Mouse (Mus musculus): ENCODE results near the gene Cdkn1a. TPM values are rescaled to one million over a fixed set of nuclear protein-coding genes. Genes with fewer than 3 reads are reported as not detected.

Gene Cdkn1a
- polyA plus RNA-seq, 1 experiment = 7.6 TPM

GRCm38 (mm10) chr17:29053067-29053466, 37.7 kb upstream of the Cdkn1a start:
- H3K27ac ChIP-seq (ENCODE audit: insufficient read depth, low read length) = no peak overlapping the region
- H3K27me3 ChIP-seq (ENCODE audit: control insufficient read depth, insufficient read depth, low read length) = peaks cover 1% of the 10 kb centered on the region; the same call in 1 of the 2 replicates
- H3K4me1 ChIP-seq (ENCODE audit: control insufficient read depth, insufficient read depth, insufficient read length) = no peaks in the 10 kb centered on the region
- no peak for DNase-seq (ENCODE audit: low read depth in 1 of 2, low spot score in 2 of 2)
- 94% methylated on average over 6 of the region's 6 CpGs for WGBS
- no peaks in the 10 kb centered on the region for H3K36me3 ChIP-seq (ENCODE audit: control insufficient read depth, insufficient read depth, low read length)
- H3K4me3 ChIP-seq (ENCODE audit: extremely low read depth, insufficient read depth, insufficient read length) = no peak overlapping the region
- TF ChIP-seq POLR2A (IDR thresholded peaks at IDR 0.05; ENCODE audit: low read depth, low read length) = no peak
- TF ChIP-seq CTCF (IDR thresholded peaks at IDR 0.05; ENCODE audit: extremely low read depth, insufficient read depth, insufficient read length, insufficient replicate concordance) = no peak

DNA sequence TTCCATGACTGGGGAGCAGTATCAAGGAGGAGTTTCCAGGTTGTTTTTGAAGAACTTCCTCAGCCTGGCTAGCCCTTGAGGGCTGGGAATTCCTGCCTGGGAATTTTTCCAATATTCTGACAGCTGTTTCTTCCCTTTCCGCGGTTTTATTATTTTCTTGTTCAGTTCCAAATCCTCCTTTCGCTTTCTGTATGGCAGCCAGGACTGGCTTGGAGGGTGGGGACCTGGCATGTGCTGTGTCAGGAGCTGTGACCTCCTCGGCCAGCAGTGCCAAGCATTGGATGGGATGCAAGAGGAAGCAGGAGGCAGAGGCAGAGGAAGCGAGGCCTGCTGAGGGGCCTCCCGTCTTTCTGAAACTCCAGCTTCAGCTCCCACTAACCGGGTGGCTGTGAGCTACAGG, 36.9 kb upstream of the Cdkn1a start:
- 63% methylated on average over 7 of the region's 7 CpGs for WGBS
- no peak for DNase-seq (ENCODE audit: low read depth in 1 of 2, low spot score in 2 of 2)
- Histone ChIP-seq H3K4me1 (ENCODE audit: control insufficient read depth, insufficient read depth, insufficient read length) (no peaks in the 10 kb centered on the region), H3K27me3 (ENCODE audit: control insufficient read depth, insufficient read depth, low read length) (peaks cover 1% of the 10 kb centered on the region; the same call in 1 of the 2 replicates), H3K4me3 (ENCODE audit: extremely low read depth, insufficient read depth, insufficient read length) (no peak overlapping the region), H3K36me3 (ENCODE audit: control insufficient read depth, insufficient read depth, low read length) (no peaks in the 10 kb centered on the region), H3K27ac (ENCODE audit: insufficient read depth, low read length) (0 out of 2 replicates have a peak overlapping the region, but pooled peaks have one; percentile 15)
- TF ChIP-seq POLR2A (IDR thresholded peaks at IDR 0.05; ENCODE audit: low read depth, low read length) (no peak), CTCF (IDR thresholded peaks at IDR 0.05; ENCODE audit: extremely low read depth, insufficient read depth, insufficient read length, insufficient replicate concordance) (no peak)

DNA sequence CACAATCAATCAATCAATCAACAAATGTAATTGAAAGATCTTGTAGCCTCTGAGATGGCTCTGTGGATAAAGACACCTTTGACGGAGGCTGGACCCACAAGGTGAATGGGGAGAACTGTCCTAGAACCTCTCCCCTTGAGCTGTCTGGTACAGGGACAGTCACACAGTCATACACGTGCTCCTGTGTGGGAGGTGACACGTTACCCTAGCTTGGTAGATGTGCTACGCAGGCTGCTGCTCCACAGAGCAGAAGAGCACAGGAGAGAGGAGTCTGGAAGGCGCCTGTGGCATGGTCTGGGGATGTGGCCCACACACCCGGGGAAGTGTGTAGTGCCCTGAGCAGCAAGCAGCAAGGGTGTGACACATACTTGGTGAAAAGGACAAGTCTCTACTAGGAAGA, 36.3 kb upstream of the Cdkn1a start:
- 85% methylated on average over 6 of the region's 6 CpGs for WGBS
- DNase-seq (ENCODE audit: low read depth in 1 of 2, low spot score in 2 of 2) = no peak
- peaks cover 1% of the 10 kb centered on the region; the same call in 1 of the 2 replicates for H3K27me3 ChIP-seq (ENCODE audit: control insufficient read depth, insufficient read depth, low read length)
- TF ChIP-seq CTCF (IDR thresholded peaks at IDR 0.05; ENCODE audit: extremely low read depth, insufficient read depth, insufficient read length, insufficient replicate concordance) (no peak), POLR2A (IDR thresholded peaks at IDR 0.05; ENCODE audit: low read depth, low read length) (no peak)
- no peaks in the 10 kb centered on the region for H3K4me1 ChIP-seq (ENCODE audit: control insufficient read depth, insufficient read depth, insufficient read length)
- no peaks in the 10 kb centered on the region for H3K36me3 ChIP-seq (ENCODE audit: control insufficient read depth, insufficient read depth, low read length)
- no peak overlapping the region for H3K27ac ChIP-seq (ENCODE audit: insufficient read depth, low read length)
- H3K4me3 ChIP-seq (ENCODE audit: extremely low read depth, insufficient read depth, insufficient read length) = no peak overlapping the region

DNA sequence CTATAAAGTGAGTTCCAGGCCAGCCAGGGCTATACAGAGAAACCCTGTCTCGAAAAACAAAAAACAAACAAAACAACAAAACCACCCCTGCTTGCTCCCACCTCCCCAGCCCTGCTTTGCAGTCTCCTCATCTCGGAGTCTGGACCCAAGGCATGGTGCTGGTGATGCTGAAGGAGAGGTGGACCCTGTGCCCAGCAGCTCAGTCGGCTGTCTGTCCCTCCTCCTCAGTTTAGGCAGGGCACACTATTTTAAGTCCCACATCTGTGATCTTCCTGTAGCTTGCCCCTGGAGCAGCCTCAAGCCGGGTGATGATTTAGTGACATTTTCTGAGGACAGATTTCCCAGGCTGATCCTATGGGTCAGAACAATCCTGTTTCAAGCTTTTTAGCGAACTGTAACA, 35.2 kb upstream of the Cdkn1a start:
- WGBS = 71% methylated on average over 5 of the region's 5 CpGs
- Histone ChIP-seq H3K36me3 (ENCODE audit: control insufficient read depth, insufficient read depth, low read length) (no peaks in the 10 kb centered on the region), H3K4me1 (ENCODE audit: control insufficient read depth, insufficient read depth, insufficient read length) (no peaks in the 10 kb centered on the region), H3K27me3 (ENCODE audit: control insufficient read depth, insufficient read depth, low read length) (peaks cover 1% of the 10 kb centered on the region; the same call in 1 of the 2 replicates), H3K27ac (ENCODE audit: insufficient read depth, low read length) (no peak overlapping the region), H3K4me3 (ENCODE audit: extremely low read depth, insufficient read depth, insufficient read length) (no peak overlapping the region)
- no peak for DNase-seq (ENCODE audit: low read depth in 1 of 2, low spot score in 2 of 2)
- TF ChIP-seq CTCF (IDR thresholded peaks at IDR 0.05; ENCODE audit: extremely low read depth, insufficient read depth, insufficient read length, insufficient replicate concordance) (no peak), POLR2A (IDR thresholded peaks at IDR 0.05; ENCODE audit: low read depth, low read length) (no peak)

DNA sequence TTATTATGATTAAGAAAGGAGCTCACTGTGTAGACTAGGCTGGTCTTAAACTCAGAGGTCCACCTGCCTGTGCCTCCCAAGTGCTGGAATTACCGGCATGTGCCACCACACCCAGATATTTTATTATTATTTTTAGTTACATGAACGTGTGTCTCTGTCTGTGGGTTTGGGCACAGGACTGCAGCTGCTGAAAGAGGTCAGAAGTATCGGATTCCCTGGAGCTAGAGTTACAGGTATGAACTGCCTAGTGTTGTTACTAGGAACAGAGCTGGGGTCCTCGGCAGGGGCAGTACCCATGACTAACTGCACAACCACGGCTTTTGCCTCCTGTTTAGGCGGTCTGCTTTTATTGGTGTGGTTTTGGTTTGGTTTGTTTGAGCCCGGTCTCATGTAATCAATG, 34.6 kb upstream of the Cdkn1a start:
- H3K27ac ChIP-seq (ENCODE audit: insufficient read depth, low read length) = no peak overlapping the region

DNA sequence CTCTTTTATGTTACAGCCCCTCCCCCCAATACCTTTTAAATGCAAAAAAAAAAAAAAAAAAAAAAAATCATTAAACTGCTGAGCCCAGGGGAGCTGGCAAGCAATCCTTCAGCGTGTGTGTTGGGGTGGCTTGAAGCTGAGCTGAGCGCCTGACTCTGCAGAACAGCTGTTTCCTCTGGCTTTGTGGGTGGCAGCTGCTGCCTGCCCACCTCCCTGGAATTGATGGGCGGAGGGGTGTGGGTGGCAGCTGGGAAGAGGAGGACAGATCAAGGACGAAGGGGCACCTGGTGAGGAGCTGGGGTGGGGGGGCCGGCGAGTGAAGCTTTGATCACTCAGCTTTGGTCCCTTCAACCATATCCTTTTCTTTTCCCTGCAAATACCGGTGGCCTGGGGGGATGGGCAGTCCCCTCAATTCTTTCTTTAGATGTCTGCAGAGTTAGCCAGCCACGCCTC, 34.1 kb upstream of the Cdkn1a start:
- H3K4me3 ChIP-seq (ENCODE audit: extremely low read depth, insufficient read depth, insufficient read length) = no peak overlapping the region
- TF ChIP-seq CTCF (IDR thresholded peaks at IDR 0.05; ENCODE audit: extremely low read depth, insufficient read depth, insufficient read length, insufficient replicate concordance) (no peak), POLR2A (IDR thresholded peaks at IDR 0.05; ENCODE audit: low read depth, low read length) (no peak)
- 7% methylated on average over 8 of the region's 8 CpGs for WGBS
- no peaks in the 10 kb centered on the region for H3K36me3 ChIP-seq (ENCODE audit: control insufficient read depth, insufficient read depth, low read length)
- no peaks in the 10 kb centered on the region for H3K4me1 ChIP-seq (ENCODE audit: control insufficient read depth, insufficient read depth, insufficient read length)
- no peak overlapping the region for H3K27ac ChIP-seq (ENCODE audit: insufficient read depth, low read length)
- no peak for DNase-seq (ENCODE audit: low read depth in 1 of 2, low spot score in 2 of 2)
- peaks cover 1% of the 10 kb centered on the region; the same call in 1 of the 2 replicates for H3K27me3 ChIP-seq (ENCODE audit: control insufficient read depth, insufficient read depth, low read length)

More for the DNA sequence above, 34.6 kb upstream of the Cdkn1a start:
- 18% methylated on average over 7 of the region's 7 CpGs for WGBS
- Histone ChIP-seq H3K4me3 (ENCODE audit: extremely low read depth, insufficient read depth, insufficient read length) (no peak overlapping the region), H3K27me3 (ENCODE audit: control insufficient read depth, insufficient read depth, low read length) (peaks cover 1% of the 10 kb centered on the region; the same call in 1 of the 2 replicates), H3K4me1 (ENCODE audit: control insufficient read depth, insufficient read depth, insufficient read length) (no peaks in the 10 kb centered on the region), H3K36me3 (ENCODE audit: control insufficient read depth, insufficient read depth, low read length) (no peaks in the 10 kb centered on the region)
- no peak for TF ChIP-seq POLR2A (IDR thresholded peaks at IDR 0.05; ENCODE audit: low read depth, low read length)
- no peak for TF ChIP-seq CTCF (IDR thresholded peaks at IDR 0.05; ENCODE audit: extremely low read depth, insufficient read depth, insufficient read length, insufficient replicate concordance)
- DNase-seq (ENCODE audit: low read depth in 1 of 2, low spot score in 2 of 2) = no peak

- no peak for DNase-seq (ENCODE audit: low read depth in 1 of 2, low spot score in 2 of 2)
- peaks cover 1% of the 10 kb centered on the region; the same call in 1 of the 2 replicates for H3K27me3 ChIP-seq (ENCODE audit: control insufficient read depth, insufficient read depth, low read length)
- H3K36me3 ChIP-seq (ENCODE audit: control insufficient read depth, insufficient read depth, low read length) = no peaks in the 10 kb centered on the region
- no peak overlapping the region for H3K4me3 ChIP-seq (ENCODE audit: extremely low read depth, insufficient read depth, insufficient read length)
- WGBS = 81% methylated on average over 11 of the region's 11 CpGs
- H3K4me1 ChIP-seq (ENCODE audit: control insufficient read depth, insufficient read depth, insufficient read length) = peaks cover 2% of the 10 kb centered on the region; the same call in 1 of the 2 replicates
- no peak for TF ChIP-seq CTCF (IDR thresholded peaks at IDR 0.05; ENCODE audit: extremely low read depth, insufficient read depth, insufficient read length, insufficient replicate concordance)
- TF ChIP-seq POLR2A (IDR thresholded peaks at IDR 0.05; ENCODE audit: low read depth, low read length) = no peak
- H3K27ac ChIP-seq (ENCODE audit: insufficient read depth, low read length) = no peak overlapping the region
Observed at GRCm38 (mm10) chr17:29057361-29057890, 33.4 kb upstream of the Cdkn1a start.

Data from spleen, adult 2 months (tissue).